ENCODE assay signal across 9 mouse cellular contexts in genomic region chr3:89817056-89817455, GRCm38 (mm10). TPM values are rescaled to one million over a fixed set of nuclear protein-coding genes. Genes with fewer than 3 reads are reported as not detected.
DNase-seq lines count a peak whose midpoint lies in the region; ATAC-seq and TF ChIP-seq lines count a peak whose summit lies in the region.
"Had no signal": no experiment of that assay in that cellular context is flagged by ENCODE, and none has a peak within 500 bp of the region (broad histone marks: within the 10 kb centered on the region; RNA-seq: fewer than 3 reads in every experiment).

No protein-coding gene starts in this region.

- H3K4me2 ChIP-seq in intestine, postnatal 0 days (replicated peaks; ENCODE audit: low read depth) = no peak overlapping the region
- no peak overlapping the region for H3K4me2 ChIP-seq in intestine, embryonic 16.5 days (ENCODE audit: low read depth, low read length)
- H3K4me2 ChIP-seq in midbrain, embryonic 13.5 days (replicated peaks) = no peak overlapping the region
- H3K4me2 ChIP-seq: embryonic facial prominence, embryonic 12.5 days had no signal

- no peak overlapping the region for H3K4me3 ChIP-seq in intestine, postnatal 0 days (ENCODE audit: low read depth, low read length)
- H3K4me3 ChIP-seq in intestine, embryonic 16.5 days (ENCODE audit: low read length) = no peak overlapping the region
- no peak overlapping the region for H3K4me3 ChIP-seq in midbrain, embryonic 13.5 days (replicated peaks)
- H3K4me3 ChIP-seq: embryonic facial prominence, embryonic 12.5 days had no signal

- no peaks in the 10 kb centered on the region for H3K36me3 ChIP-seq in intestine, postnatal 0 days (ENCODE audit: control insufficient read depth, insufficient read depth)
- H3K36me3 ChIP-seq in intestine, embryonic 16.5 days (ENCODE audit: control insufficient read depth, insufficient read depth, low read length) = no peaks in the 10 kb centered on the region
- H3K36me3 ChIP-seq in midbrain, embryonic 13.5 days = no peaks in the 10 kb centered on the region
- H3K36me3 ChIP-seq: embryonic facial prominence, embryonic 12.5 days had no signal

- intact Hi-C loops in gastrocnemius, postnatal 36 days (cut with DNase I) = loop anchor here (2.0 kb wide), 1 partner anchor 42 kb away; no protein-coding TSS in a partner anchor

- no peaks in the 10 kb centered on the region for H3K9me3 ChIP-seq in intestine, postnatal 0 days (ENCODE audit: control insufficient read depth)
- H3K9me3 ChIP-seq in intestine, embryonic 16.5 days (ENCODE audit: control insufficient read depth, low read length) = no peaks in the 10 kb centered on the region
- H3K9me3 ChIP-seq in midbrain, embryonic 13.5 days = no peaks in the 10 kb centered on the region
- H3K9me3 ChIP-seq: embryonic facial prominence, embryonic 12.5 days had no signal

- 65% methylated on average over 4 of the region's 4 CpGs for WGBS in intestine, postnatal 0 days
- WGBS in intestine, embryonic 16.5 days = 61% methylated on average over 4 of the region's 4 CpGs
- 71% methylated on average over 4 of the region's 4 CpGs for whole genome bisulfite sequencing in midbrain, embryonic 13.5 days

- peaks cover 4% of the 10 kb centered on the region; the same call in 1 of the 2 replicates for H3K27me3 ChIP-seq in intestine, postnatal 0 days (replicated peaks; ENCODE audit: control insufficient read depth, insufficient read depth, low read length)
- H3K27me3 ChIP-seq in intestine, embryonic 16.5 days (replicated peaks; ENCODE audit: control insufficient read depth, insufficient read depth, low read length) = no peaks in the 10 kb centered on the region
- H3K27me3 ChIP-seq in midbrain, embryonic 13.5 days = no peaks in the 10 kb centered on the region; the same call in 1 of the 2 replicates

- H3K27ac ChIP-seq in intestine, postnatal 0 days (ENCODE audit: low read depth, low read length) = no peak overlapping the region
- no peak overlapping the region for H3K27ac ChIP-seq in intestine, embryonic 16.5 days (ENCODE audit: low read length)
- no peak overlapping the region for H3K27ac ChIP-seq in midbrain, embryonic 13.5 days
- H3K27ac ChIP-seq: embryonic facial prominence, embryonic 12.5 days had no signal

- DNase-seq in 3T3-L1 (ENCODE audit: low read depth, low spot score) (peak; percentile 62), ES-CJ7 (ENCODE audit: low read depth, low spot score) (peak; percentile 59)
- peak; percentile 21 to 34 for DNase-seq in gastrocnemius, postnatal 36 days
- DNase-seq in cerebellum, adult 11-12 months = no peak

- no peak for ATAC-seq in intestine, postnatal 0 days
- ATAC-seq in intestine, embryonic 16.5 days = no peak
- peak; percentile 63 for ATAC-seq in megakaryocyte progenitor cell, adult 5-6 weeks (replicated peaks; ENCODE audit: poor library complexity)
- no peak for ATAC-seq in midbrain, embryonic 13.5 days

- TF ChIP-seq CTCF in intestine, postnatal 0 days (IDR thresholded peaks at IDR 0.05; ENCODE audit: low read depth) = peak; percentile 70

- H3K4me1 ChIP-seq in intestine, postnatal 0 days (replicated peaks; ENCODE audit: control insufficient read depth, insufficient read depth, low read length) = no peaks in the 10 kb centered on the region
- H3K4me1 ChIP-seq in intestine, embryonic 16.5 days (ENCODE audit: control insufficient read depth, insufficient read depth, low read length) = no peaks in the 10 kb centered on the region
- H3K4me1 ChIP-seq in midbrain, embryonic 13.5 days (replicated peaks) = no peaks in the 10 kb centered on the region
- H3K4me1 ChIP-seq: embryonic facial prominence, embryonic 12.5 days had no signal

- H3K9ac ChIP-seq in intestine, postnatal 0 days (ENCODE audit: low read depth, low read length) = no peak overlapping the region
- H3K9ac ChIP-seq in intestine, embryonic 16.5 days (ENCODE audit: low read depth, low read length) = no peak overlapping the region
- no peak overlapping the region for H3K9ac ChIP-seq in midbrain, embryonic 13.5 days (replicated peaks)
- H3K9ac ChIP-seq: embryonic facial prominence, embryonic 12.5 days had no signal

RNA-seq across cellular contexts. Expression of gene She, which starts 14.1 kb away (rescaled TPM):
- polyA plus RNA-seq in intestine, postnatal 0 days (2015; fragmentation: Nextera tagmentation; extraction: Ambion mirVana) = 1.6 and 1.8 TPM in 2 replicates
- 2.3 and 2.6 TPM in 2 replicates for polyA plus RNA-seq in intestine, embryonic 16.5 days (2015; fragmentation: Nextera tagmentation; extraction: Ambion mirVana)
- total RNA-seq in gastrocnemius, postnatal 36 days (2021) = 1 to 10 TPM; 3.7 to 4.6 TPM
- total RNA-seq in megakaryocyte progenitor cell, adult 5-6 weeks (2015) = 0.12 TPM in 1 of 2 replicates, not detected in the other
- not detected in 2 replicates for total RNA-seq in megakaryocyte progenitor cell, adult 5-6 weeks (2017)
- 1.1 and 1.6 TPM in 2 replicates for polyA plus RNA-seq in midbrain, embryonic 13.5 days (2015; fragmentation: Nextera tagmentation; extraction: Ambion mirVana)

RNA-seq across cellular contexts. Expression of gene Ube2q1, which starts 43.6 kb away (rescaled TPM):
- 22.1 and 23.7 TPM in 2 replicates for polyA plus RNA-seq in intestine, postnatal 0 days (2015; fragmentation: Nextera tagmentation; extraction: Ambion mirVana)
- polyA plus RNA-seq in intestine, embryonic 16.5 days (2015; fragmentation: Nextera tagmentation; extraction: Ambion mirVana) = 8.2 and 11.5 TPM in 2 replicates
- 10 to 100 TPM; 12.5 to 13.7 TPM for total RNA-seq in gastrocnemius, postnatal 36 days (2021)
- 92.5 and 110 TPM in 2 replicates for total RNA-seq in megakaryocyte progenitor cell, adult 5-6 weeks (2015)
- 98.1 and 128 TPM in 2 replicates for total RNA-seq in megakaryocyte progenitor cell, adult 5-6 weeks (2017)
- 13.4 and 15.8 TPM in 2 replicates for polyA plus RNA-seq in midbrain, embryonic 13.5 days (2015; fragmentation: Nextera tagmentation; extraction: Ambion mirVana)

RNA-seq across cellular contexts. Expression of gene Chrnb2, which starts 52.6 kb away (rescaled TPM):
- polyA plus RNA-seq in intestine, postnatal 0 days (2015; fragmentation: Nextera tagmentation; extraction: Ambion mirVana) = 0.95 and 1.0 TPM in 2 replicates
- 1.5 and 1.7 TPM in 2 replicates for polyA plus RNA-seq in intestine, embryonic 16.5 days (2015; fragmentation: Nextera tagmentation; extraction: Ambion mirVana)
- under 1 TPM; 0.08 to 0.10 TPM for total RNA-seq in gastrocnemius, postnatal 36 days (2021)
- total RNA-seq in megakaryocyte progenitor cell, adult 5-6 weeks (2015) = 0.22 and 0.71 TPM in 2 replicates
- 0.30 and 0.37 TPM in 2 replicates for total RNA-seq in megakaryocyte progenitor cell, adult 5-6 weeks (2017)
- 31.8 and 32.3 TPM in 2 replicates for polyA plus RNA-seq in midbrain, embryonic 13.5 days (2015; fragmentation: Nextera tagmentation; extraction: Ambion mirVana)

Comparison
In these comparisons a context has a peak if more than half of its experiments do, and no peak if none do; other contexts are left out.
1. RNA of gene Chrnb2, which starts 52.6 kb away (polyA plus RNA-seq): 31.8 to 32.3 TPM in midbrain, embryonic 13.5 days; 1.5 to 1.7 TPM in intestine, embryonic 16.5 days and 0.95 to 1.0 TPM in intestine, postnatal 0 days; every median in the first group is over 10 times any median in the second.